Mouse (Mus musculus): Measurements from ENCODE around the gene Cntn5.
"Not testable (repeated sequence)": the region's sequence is repeated elsewhere in the genome, so short reads cannot be mapped to it uniquely, and the experiment has no call there.

Cntn5 gene

DNA sequence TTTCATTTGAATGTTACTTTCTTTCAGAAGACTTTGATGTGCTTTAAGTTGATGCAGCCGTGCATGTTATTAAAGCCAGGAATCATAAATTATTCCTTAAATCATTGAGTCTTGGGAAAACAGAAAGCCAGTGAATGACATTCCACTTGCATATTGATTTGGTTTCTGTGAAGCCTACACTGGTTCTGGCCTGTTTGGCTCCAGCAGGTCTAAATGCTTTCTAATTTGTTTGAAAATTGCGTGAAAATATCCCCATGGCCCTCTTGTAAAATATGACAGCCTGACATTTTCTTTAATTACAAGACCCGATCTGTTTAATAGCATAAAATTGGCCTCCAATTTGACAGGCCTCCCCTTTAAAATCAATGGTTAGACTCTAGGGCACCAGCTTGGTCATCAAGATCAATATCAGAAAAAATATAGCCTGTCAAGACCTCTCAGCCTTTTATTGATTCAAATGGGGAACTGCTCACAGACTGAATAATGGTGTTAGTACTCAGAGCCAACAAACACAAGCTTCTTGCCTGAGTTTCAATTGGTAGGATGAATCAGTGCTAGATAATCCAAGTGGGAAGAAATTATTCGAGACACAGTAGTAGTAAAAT is 247.3 kb downstream of the Cntn5 start:
- DNase-seq (ENCODE audit: low spot score): no peak

DNA sequence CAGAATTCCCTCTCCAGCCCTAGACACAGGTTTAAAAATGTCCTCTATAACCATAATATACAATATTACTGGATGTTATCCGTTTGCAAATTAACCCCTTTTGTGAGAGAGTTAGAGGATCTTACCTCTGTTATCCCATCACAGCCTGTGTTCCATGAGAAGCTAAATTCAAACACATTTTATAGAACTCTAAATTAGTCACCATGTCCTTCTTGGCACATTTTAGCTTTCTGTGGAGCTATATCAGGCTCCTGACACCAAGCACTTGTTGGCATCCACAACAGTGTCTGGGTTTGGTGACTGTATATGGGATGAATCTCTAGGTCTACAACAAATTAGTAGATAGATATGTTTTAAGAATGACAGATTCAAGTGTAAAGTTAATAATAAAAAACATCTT is 253.9 kb downstream of the Cntn5 start:
- no peak for DNase-seq (ENCODE audit: low spot score)

DNA sequence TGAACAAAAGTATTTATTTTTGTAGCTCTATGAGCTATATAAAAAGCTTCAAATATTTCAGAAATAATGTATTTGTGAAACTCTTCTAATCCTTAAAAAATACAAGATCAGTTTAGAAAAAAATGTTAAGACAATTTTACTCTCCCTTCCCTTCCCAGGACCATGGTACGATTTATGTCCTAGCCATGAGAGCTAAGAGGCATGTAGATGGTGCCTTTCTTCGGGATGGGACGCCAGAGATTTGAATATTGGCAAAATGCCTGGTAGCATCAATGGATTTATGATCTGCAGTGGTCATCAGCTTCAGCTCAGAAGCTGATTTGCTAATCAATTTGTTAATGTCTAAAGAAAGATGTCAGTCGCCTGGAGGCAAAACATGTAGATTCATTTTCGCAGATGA is 258.6 kb downstream of the Cntn5 start:
- DNase-seq (ENCODE audit: low spot score): no peak

DNA sequence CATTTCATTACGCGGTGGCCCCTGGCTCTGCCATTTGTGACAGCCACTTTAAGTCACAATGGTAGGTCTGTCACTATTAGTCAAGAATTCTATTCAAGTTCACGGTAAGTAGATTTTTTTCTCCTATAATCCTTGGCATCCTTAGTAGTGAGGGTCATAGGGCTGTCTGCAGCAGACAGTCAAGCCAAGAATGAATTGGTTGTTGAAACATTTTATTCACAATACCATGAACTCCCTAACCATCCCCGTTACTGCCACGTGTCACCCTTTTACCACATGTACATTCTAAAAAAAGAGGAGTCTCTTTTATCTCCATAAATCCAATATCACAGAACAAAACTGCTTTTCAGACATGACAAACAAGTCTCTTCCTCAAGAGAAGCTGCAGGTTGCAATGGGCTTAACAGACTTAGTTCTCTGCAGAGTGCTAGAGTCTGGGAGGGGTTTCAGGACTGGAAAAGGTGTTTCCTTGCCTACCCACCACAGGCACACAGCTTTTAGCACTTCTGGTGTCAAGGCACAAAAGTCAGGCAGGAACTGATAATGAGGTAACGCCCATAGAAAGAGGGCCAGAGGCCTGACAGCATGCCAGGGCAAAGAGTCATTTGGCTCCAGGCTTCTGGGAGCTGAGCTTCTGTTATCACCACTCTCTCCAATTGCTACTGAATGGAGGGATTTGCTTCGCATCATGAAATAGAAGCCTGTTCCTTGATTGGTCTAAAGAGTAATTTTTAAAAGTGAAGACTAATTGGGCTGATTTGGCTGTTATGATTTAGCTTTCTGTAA is 259.3 kb downstream of the Cntn5 start:
- DNase-seq (ENCODE audit: low spot score): no peak

DNA sequence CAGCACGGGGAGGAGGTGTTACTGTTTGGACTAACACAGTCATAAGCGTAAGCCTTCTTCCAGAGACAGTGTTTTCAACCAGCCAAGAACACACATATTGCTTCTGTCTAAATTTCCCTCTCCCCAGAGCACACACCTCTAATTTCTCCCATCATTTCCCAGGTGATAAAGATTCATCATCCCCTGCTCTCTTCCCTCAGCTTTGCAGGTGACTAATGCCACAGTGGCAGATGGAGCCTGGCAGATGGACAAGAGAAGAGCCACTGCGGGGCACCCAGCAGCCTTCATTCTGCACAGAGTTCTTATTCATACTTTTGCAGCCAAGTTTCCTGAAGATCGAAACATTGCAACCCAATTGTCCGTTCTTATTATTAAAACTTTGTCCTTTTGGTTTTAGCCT is 286.5 kb downstream of the Cntn5 start:
- DNase-seq (ENCODE audit: low spot score): no peak

DNA sequence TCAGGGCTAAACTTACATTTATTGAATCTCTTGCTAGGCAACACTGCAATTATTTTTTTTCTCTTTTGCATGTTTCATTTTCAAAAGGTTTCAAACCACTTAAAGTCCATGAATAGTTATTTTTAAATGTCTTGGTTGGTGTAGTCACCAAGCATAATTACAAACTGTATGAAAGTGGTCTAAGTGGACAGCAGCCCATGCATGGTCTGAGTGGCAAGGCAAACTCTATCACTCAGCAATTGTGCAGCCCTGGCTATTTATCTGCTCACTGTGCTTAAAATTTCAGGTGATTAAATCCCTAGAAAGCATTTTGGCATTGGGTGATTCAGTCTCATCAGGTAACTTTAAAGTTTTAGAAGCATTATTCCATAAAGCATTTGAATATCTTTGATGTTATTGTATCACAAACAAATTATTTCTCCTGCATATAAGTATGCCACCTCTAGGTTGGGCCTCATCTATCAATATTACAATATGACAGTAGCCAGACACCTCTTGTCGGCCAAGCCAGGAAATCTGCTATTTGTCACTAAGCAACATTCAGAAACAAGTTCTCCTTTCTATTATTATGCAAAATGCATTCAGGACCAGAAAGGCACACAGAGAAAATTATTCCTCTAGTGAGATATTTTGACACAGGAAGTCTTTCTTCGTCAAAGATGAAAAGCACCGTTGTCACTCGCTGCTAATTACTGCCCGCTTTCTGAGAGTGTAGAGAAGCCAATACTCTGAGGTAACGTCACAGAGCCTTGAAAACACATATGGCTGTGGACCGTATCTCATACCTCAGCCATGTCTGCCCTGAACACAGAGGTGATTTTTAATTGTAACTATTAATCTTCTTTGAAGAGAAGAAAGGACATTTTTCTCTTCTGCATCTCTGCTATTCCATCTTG is 329.0 kb downstream of the Cntn5 start:
- DNase-seq (ENCODE audit: low spot score): no peak

DNA sequence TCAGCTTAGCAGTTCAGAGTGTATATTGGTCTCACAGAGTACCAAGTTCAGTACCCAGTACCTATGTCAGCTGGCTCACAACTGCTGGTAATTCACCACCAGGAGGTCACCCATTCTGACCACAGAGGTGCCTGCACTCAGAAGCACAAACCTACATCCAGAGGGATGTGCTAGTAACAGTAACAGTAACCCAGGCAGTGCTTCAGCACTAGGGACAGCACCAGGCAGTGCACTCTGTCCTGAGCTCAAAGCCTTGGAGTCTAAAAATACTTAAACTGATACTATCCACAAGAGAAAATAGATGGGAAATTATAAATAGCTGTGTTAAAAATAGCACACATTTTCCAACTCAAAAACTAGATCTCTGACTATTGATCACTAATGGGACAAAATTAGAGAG is 334.7 kb downstream of the Cntn5 start:
- no peak for DNase-seq (ENCODE audit: low spot score)

- DNase-seq (ENCODE audit: low spot score): not testable (repeated sequence)
Measured at GRCm38 (mm10) chr9:10540877-10541276, 363.7 kb downstream of the Cntn5 start.

DNA sequence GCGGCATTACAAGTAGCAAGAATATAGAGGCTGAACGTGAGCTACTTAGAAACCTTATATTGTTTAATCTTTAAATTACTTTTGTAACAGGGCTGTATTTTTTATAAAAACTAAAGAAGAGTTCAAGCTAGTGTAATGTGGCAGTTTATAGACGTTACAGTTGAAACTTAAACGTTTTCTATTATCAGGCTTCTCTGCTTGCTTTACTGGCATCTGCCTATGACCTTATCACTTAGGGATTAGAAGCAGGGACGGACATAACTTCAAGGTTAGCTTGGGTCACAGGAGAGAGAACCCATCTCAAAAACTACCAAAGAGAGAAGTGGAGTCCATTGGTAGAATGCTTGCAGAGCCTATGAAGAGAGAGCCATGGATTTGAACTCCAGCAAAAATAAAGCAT is 372.3 kb downstream of the Cntn5 start:
- DNase-seq (ENCODE audit: low spot score): no peak

GRCm38 (mm10) chr9:10531087-10531486 is 373.5 kb downstream of the Cntn5 start:
- DNase-seq (ENCODE audit: low spot score): no peak

DNA sequence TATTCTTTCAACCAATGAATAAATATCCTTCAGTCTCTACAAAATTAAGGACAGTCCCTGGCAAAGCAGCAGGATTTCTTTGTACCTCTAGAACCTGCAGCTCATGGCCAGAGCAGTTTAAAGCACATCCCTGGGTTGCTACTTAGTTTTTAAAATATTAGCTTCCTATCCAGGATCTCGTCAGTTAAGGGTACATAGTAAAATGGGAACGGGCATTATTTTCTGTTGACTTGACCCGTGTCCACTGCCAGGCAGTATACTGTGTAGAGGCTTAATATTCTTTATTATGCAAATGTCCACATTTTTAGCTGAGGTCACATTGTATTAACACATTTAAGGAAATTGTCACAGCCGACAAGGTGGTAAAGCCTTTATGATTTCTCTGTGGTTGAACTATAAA is 375.0 kb downstream of the Cntn5 start:
- DNase-seq (ENCODE audit: low spot score): no peak

DNA sequence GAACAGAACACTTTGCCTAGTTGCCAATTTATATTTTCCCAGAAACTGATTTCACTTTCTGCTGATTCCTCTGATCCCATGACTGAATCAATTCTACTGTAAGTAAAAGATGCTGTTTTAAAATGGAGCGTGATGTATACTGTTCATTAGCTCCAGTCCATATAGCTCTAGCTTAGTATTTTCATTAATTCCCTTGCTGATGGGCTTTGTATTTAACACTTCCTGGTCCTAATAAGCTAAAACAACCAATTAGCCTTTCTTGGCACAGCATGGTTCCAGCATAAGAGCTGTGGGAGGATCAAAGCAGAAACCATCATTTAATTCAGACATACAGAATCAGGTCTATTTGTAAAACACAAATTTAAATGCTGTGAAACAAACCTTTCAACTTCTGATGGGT is 375.5 kb downstream of the Cntn5 start:
- DNase-seq (ENCODE audit: low spot score): no peak

- DNase-seq (ENCODE audit: low spot score): no peak
Measured at GRCm38 (mm10) chr9:10528692-10529091, 375.9 kb downstream of the Cntn5 start.

DNA sequence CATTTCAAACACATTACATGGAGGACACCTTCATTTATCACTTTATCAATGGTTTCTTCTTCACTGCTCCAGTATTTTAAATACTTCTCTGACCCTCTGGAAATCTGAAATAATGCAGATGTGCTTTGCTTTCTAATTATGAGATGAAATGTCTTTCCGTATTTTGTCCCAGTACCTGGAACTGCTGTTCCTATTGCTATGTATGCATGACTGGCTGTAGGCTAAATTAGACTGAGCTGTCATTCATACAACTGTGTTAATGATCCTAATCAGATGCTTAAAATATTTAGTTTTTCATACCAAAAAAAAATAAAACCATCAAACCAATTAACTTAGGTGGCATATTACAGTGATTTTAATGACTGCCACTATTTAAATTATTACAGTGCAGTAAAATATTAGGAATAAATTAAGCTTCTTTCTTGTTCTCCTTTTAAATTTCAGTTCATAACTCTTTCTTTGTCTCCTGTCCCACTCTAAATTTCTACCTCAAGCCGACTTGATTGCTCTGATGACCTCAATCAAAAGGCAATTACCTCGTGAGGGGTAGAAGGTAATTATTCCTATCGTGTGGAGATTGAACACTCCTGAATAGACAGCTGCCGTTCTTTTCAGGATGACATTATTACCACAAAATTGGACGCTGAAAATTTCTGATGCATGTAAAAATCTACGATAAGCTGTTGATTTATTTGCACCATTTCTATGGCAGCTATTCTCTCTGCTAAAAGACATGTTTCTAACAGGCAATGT is 378.5 kb downstream of the Cntn5 start:
- DNase-seq (ENCODE audit: low spot score): no peak

GRCm38 (mm10) chr9:10522604-10523003 is 382.0 kb downstream of the Cntn5 start:
- DNase-seq (ENCODE audit: low spot score): no peak

DNA sequence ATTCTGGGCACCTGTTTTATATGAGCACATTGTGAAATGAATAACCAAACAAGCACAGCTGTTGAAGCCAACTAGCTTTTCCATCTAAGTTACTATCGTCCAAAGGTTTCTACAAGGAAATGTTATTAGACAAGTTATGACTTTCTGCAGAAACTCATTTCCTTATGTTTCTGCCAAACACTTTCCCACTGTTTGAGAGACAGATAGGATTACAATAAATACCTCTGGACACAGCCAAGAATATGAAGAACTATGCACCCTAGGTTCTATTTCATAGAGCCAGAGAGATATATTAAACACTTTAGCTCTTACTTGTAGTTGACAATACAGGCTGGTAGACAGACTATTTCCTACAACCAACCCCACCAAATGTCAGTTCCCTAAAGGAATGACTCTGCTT is 383.5 kb downstream of the Cntn5 start:
- no peak for DNase-seq (ENCODE audit: low spot score)

DNA sequence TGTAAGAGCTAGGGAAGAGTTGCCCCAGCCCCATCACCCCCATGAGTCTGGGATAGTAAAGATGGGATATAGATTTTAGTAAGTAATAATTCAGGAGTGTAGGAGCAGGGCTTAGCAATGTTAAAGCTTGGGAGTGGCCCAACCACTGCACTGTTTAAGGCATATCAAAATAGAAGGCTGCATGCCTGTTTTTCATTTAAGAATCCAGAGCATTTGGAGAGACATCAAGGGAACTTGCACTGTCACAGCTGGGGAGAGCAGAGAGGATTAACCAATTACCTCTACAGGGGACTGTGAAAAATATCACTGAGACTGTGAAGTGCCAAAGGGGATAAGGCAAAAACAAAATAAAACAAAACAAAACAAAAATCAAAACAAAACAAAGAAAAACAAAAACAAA is 412.3 kb downstream of the Cntn5 start:
- DNase-seq (ENCODE audit: low spot score): no peak

GRCm38 (mm10) chr9:10471484-10472125 is 433.0 kb downstream of the Cntn5 start:
- no peak for DNase-seq (ENCODE audit: low spot score)

GRCm38 (mm10) chr9:10464758-10465157 is 439.8 kb downstream of the Cntn5 start:
- DNase-seq (ENCODE audit: low spot score): no peak

GRCm38 (mm10) chr9:10457900-10458299 is 446.7 kb downstream of the Cntn5 start:
- no peak for DNase-seq (ENCODE audit: low spot score)

DNA sequence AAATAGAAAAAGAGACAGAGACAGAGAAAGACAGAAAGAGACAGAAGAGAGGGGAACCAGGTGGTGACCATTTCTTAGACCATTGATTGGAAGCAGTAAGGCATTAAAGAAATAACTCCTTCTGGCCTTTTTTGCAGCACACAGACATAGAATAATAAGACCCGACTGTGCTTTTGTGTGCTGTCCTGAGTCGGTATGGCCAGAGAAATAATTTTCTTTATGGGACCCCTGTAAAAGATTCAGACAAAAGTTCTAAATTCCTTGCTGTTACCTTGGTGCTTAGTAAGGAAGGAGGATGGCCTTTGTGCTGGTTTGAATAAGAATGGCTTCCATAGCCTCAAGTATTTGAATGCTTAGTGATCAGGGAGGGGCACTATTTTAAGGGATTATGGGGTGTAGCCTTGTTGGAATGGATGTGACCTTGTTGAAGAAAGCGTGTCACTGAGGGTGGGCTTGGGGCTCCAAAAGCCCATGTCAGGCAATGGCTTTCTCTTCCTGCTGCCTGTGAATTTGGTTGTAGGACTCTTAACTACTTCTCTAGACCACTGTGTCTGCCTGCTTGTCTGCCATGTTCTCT is 455.5 kb downstream of the Cntn5 start:
- no peak for DNase-seq (ENCODE audit: low spot score)
